Mouse (Mus musculus) liver, adult 2 months (tissue): ENCODE results near the gene Ugt3a2.

Experiments
- CTCF ChIP-seq: fragments of 200-500 bp; IDR thresholded peaks from 2 replicates; pipeline ENCODE4 v1.5.1; 2011; ENCODE audit warnings: low read depth, low read length, control low read depth
- POLR2A ChIP-seq: fragments of 200-500 bp; IDR thresholded peaks from 2 replicates; pipeline ENCODE4 v1.6.1; 2011; ENCODE audit warnings: low read length, control low read depth; ENCODE audit not compliant: insufficient read depth; ENCODE audit errors: extremely low read depth

GRCm38 (mm10) chr15:9348739-9349138 lies 13.4 kb downstream of the Ugt3a2 start:
- TF ChIP-seq CTCF (no peak), POLR2A (no peak)
